Mouse (Mus musculus): ENCODE measurements at regions not wholly inside any gene's neighbourhood (a gene's known extent, or its start where the extent isn't known, plus 50 kb on each side); places are given as distances from the start of the nearest gene placed in this dataset.

GRCm38 (mm10) chr16:85951628-85952027 lies 50.0 kb upstream of the Adamts5 start:
- DNase-seq = no peak
